Mouse (Mus musculus) hindbrain, embryonic 11.5 days (tissue): ENCODE data around the gene Tmem140. TPM values are rescaled to one million over a fixed set of nuclear protein-coding genes. Genes with fewer than 3 reads are reported as not detected.
A peak's percentile ranks its signal among the peaks of the same experiment; 100 is the strongest.

Experiments
- ATAC-seq: fragments of 200-750 bp; cut with Nextera tagmentation; 2 replicates; pipeline ENCODE4 v1.8.0; 2017; ENCODE audit warnings: mild to moderate bottlenecking, moderate TSS enrichment, moderate library complexity; ENCODE audit not compliant: low FRiP score
- DNase-seq: peaks from one replicate; pipeline ENCODE4 v3.0.0-alpha.2; 2015; ENCODE audit warnings: low spot score
- H3K27ac ChIP-seq: fragments of 300-500 bp; sonication (generic); 2 replicates; pipeline ENCODE4 v1.5.1; 2014; ENCODE audit warnings: mild to moderate bottlenecking, low read depth, low read length
- H3K27me3 ChIP-seq: fragments of 300-500 bp; sonication (generic); 2 replicates; pipeline ENCODE4 v1.6.1; 2014; ENCODE audit warnings: mild to moderate bottlenecking, low read length, moderate library complexity, mixed read lengths; ENCODE audit not compliant: control insufficient read depth, insufficient read depth
- H3K36me3 ChIP-seq: fragments of 300-500 bp; sonication (generic); 2 replicates; pipeline ENCODE4 v1.6.1; 2014; ENCODE audit warnings: mild to moderate bottlenecking, low read length, moderate library complexity, mixed read lengths; ENCODE audit not compliant: control insufficient read depth, insufficient read depth
- H3K4me1 ChIP-seq: fragments of 300-500 bp; sonication (generic); replicated peaks from 2 replicates; pipeline ENCODE4 v1.6.1; 2014; ENCODE audit warnings: low read length, mixed read lengths; ENCODE audit not compliant: control insufficient read depth, insufficient read depth
- H3K4me2 ChIP-seq: fragments of 300-500 bp; sonication (generic); replicated peaks from 2 replicates; pipeline ENCODE4 v1.6.1; 2014; ENCODE audit warnings: mild to moderate bottlenecking, low read depth, low read length
- H3K4me3 ChIP-seq: fragments of 300-500 bp; sonication (generic); 2 replicates; pipeline ENCODE4 v1.5.1; 2014; ENCODE audit warnings: low read depth, low read length
- H3K9ac ChIP-seq: fragments of 300-500 bp; sonication (generic); 2 replicates; pipeline ENCODE4 v1.6.1; 2014; ENCODE audit warnings: low read depth, low read length
- H3K9me3 ChIP-seq: fragments of 300-500 bp; sonication (generic); 2 replicates; pipeline ENCODE4 v1.6.1; 2016; ENCODE audit warnings: low read length; ENCODE audit not compliant: control insufficient read depth
- whole genome bisulfite sequencing: fragments of 180-500 bp; shearing (Covaris S2); extraction: QIAGEN DNeasy Blood & Tissue Kit; methylation state at CpG from one replicate; pipeline ENCODE4 v1.1.7; 2014; 5-methylcytosine and 5-hydroxymethylcytosine counted together
- polyA plus RNA-seq: library from polyadenylated mRNA; unstranded; fragments of >200 nt; fragmentation: Nextera tagmentation; extraction: Ambion mirVana; gene quantifications from 2 replicates; pipeline ENCODE4 v1.2.1, GENCODE M21; 2014

Tmem140 gene
- polyA plus RNA-seq, 1 experiment from 2014 or later: 1.1 TPM

DNA sequence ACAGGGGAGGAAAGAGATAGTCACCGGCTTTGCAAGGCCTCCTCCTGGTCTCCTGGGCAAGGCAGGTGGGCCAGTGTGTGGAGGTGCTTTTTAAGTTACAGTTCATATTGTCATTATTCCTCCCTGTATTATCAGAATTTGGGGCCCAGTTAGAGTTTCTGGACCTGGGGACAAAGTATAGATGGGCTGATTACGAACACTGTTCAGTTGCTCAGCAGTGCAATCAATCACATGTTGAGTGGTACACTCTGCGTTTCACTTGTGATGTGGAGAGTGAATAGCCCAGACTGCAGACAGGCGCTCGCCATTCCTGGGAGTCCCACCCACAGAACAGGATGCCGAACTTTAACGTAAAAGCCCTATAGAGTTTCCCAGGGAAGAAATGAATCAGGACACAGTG is 21.8 kb downstream of the Tmem140 start:
- no peak overlapping the region for H3K4me3 ChIP-seq
- DNase-seq (no peak), ATAC-seq (no peak)
- H3K27ac ChIP-seq: no peak overlapping the region
- H3K9ac ChIP-seq: no peak overlapping the region
- no peak overlapping the region for H3K4me2 ChIP-seq
- peaks cover 8% of the 10 kb centered on the region for H3K4me1 ChIP-seq
- WGBS: 90% methylated on average over 7 of the region's 7 CpGs
- no peaks in the 10 kb centered on the region for H3K36me3 ChIP-seq
- H3K9me3 ChIP-seq: no peaks in the 10 kb centered on the region
- H3K27me3 ChIP-seq: no peaks in the 10 kb centered on the region

- peak; percentile 82 for ATAC-seq
- H3K27ac ChIP-seq: peak overlapping the region; percentile 65
Observed at GRCm38 (mm10) chr6:34887131-34887850, 24.3 kb downstream of the Tmem140 start.

GRCm38 (mm10) chr6:34889185-34889584 is 26.2 kb downstream of the Tmem140 start:
- Histone ChIP-seq H3K9ac (no peak overlapping the region), H3K4me2 (no peak overlapping the region), H3K9me3 (no peaks in the 10 kb centered on the region), H3K4me3 (no peak overlapping the region), H3K27ac (no peak overlapping the region), H3K4me1 (peaks cover 8% of the 10 kb centered on the region), H3K27me3 (no peaks in the 10 kb centered on the region), H3K36me3 (no peaks in the 10 kb centered on the region)
- ATAC-seq (no peak), DNase-seq (no peak)
- WGBS: 45% methylated on average over 4 of the region's 4 CpGs

More at GRCm38 (mm10) chr6:34887131-34887850, 24.3 kb downstream of the Tmem140 start:
- H3K4me1 ChIP-seq: peaks cover 8% of the 10 kb centered on the region
- no peaks in the 10 kb centered on the region for H3K27me3 ChIP-seq
- WGBS: 48% methylated on average over 6 of the region's 6 CpGs
- no peaks in the 10 kb centered on the region for H3K36me3 ChIP-seq
- peak; percentile 67 for DNase-seq
- H3K9me3 ChIP-seq: no peaks in the 10 kb centered on the region
- H3K4me2 ChIP-seq: no peak overlapping the region
- H3K9ac ChIP-seq: peak overlapping the region; percentile 42; the same call in 1 of the 2 replicates
- no peak overlapping the region for H3K4me3 ChIP-seq

GRCm38 (mm10) chr6:34895569-34895968 is 32.6 kb downstream of the Tmem140 start:
- Histone ChIP-seq H3K36me3 (peaks cover 4% of the 10 kb centered on the region), H3K27me3 (no peaks in the 10 kb centered on the region)
- no peak for DNase-seq

DNA sequence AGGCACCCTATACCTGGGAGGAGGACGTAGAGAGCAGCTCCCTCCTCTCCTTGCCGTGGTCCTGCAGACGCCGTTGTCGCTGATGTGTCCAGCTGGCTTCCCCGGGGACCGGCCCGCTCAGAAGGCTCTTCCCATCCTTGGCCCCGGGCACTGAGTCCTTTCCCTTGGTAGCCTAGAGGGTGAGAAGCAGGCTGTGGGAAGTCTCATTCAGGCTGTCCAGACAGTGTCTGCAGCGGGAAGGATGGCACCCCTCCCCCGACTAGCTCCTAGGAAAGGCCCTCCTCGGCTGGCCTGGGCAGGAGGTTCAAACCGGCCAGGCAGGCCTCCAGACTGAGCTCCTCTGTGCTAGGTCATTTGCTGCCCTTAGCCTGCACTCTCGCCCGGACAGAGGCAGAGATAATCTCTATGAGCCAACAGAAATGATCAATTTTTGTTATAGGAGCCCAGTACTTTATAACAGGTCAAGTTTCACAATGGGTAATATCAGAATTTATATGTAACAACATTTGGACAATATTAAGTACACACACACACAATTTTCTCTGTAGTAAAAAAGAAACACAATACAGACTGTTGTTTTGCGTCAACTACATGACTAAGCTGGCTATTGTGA is 33.3 kb downstream of the Tmem140 start:
- DNase-seq (peak; percentile 13), ATAC-seq (0 out of 2 replicates have a peak, but pooled peaks have one; percentile 27)

More at GRCm38 (mm10) chr6:34895569-34895968, 32.6 kb downstream of the Tmem140 start:
- Histone ChIP-seq H3K4me1 (no peaks in the 10 kb centered on the region), H3K9ac (no peak overlapping the region), H3K9me3 (no peaks in the 10 kb centered on the region), H3K4me2 (no peak overlapping the region), H3K27ac (no peak overlapping the region), H3K4me3 (no peak overlapping the region)
- ATAC-seq: no peak
- 79% methylated on average over 7 of the region's 7 CpGs for WGBS

DNA sequence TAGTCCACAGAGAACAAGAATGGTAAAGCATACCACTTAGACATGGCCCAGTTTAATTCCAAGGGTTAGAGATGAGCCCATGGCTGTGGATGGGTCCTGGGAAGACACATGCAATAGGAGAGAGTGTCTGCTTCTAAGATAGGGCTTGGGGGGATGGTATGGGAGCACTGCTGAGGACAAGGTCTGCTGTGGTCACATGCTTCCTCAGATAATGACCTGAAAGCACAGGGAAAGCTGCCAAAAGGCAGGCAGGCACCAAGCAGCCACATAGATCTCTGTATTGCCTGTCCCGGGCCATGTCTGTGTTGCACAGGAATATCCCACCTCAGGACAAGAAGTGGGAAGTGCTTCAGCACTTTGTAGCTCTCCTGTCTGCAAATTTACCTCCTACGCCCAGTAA is 36.2 kb downstream of the Tmem140 start:
- H3K4me3 ChIP-seq: no peak overlapping the region
- ATAC-seq (no peak), DNase-seq (no peak)
- 95% methylated on average over 2 of the region's 2 CpGs for whole genome bisulfite sequencing
- H3K9me3 ChIP-seq: no peaks in the 10 kb centered on the region
- no peaks in the 10 kb centered on the region for H3K4me1 ChIP-seq
- no peak overlapping the region for H3K27ac ChIP-seq
- H3K9ac ChIP-seq: no peak overlapping the region
- no peak overlapping the region for H3K4me2 ChIP-seq
- peaks cover 4% of the 10 kb centered on the region for H3K36me3 ChIP-seq
- no peaks in the 10 kb centered on the region for H3K27me3 ChIP-seq

More for the DNA sequence above, 33.3 kb downstream of the Tmem140 start:
- Histone ChIP-seq H3K9ac (no peak overlapping the region), H3K4me3 (no peak overlapping the region), H3K36me3 (peaks cover 4% of the 10 kb centered on the region), H3K4me1 (no peaks in the 10 kb centered on the region), H3K9me3 (no peaks in the 10 kb centered on the region), H3K27ac (no peak overlapping the region), H3K4me2 (no peak overlapping the region), H3K27me3 (no peaks in the 10 kb centered on the region)
- 53% methylated on average over 16 of the region's 16 CpGs for WGBS

DNA sequence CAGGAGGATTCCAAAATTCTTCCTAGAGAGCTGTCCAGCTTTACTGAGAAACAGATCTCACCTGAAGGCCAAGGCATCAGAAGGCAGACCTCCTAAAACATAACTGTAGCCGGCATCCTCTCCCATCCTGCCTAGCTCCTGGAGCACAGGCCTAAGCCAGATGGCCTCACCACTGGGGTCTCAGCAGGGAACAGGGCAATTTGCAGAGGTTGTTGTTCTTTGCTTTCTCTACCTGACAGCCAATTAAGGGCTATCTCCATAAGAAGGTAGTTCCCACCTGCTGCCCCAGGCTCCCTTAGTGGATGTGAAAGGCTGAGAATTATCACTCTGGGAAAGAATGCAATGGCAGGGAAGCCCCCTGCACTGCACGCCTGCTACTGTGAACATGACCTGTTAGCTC is 38.0 kb downstream of the Tmem140 start:
- Histone ChIP-seq H3K36me3 (peaks cover 8% of the 10 kb centered on the region), H3K9me3 (no peaks in the 10 kb centered on the region), H3K27me3 (no peaks in the 10 kb centered on the region), H3K4me3 (no peak overlapping the region), H3K27ac (no peak overlapping the region), H3K9ac (no peak overlapping the region), H3K4me2 (no peak overlapping the region), H3K4me1 (no peaks in the 10 kb centered on the region)
- 71% methylated on average over 2 of the region's 2 CpGs for WGBS
- DNase-seq (no peak), ATAC-seq (no peak)

DNA sequence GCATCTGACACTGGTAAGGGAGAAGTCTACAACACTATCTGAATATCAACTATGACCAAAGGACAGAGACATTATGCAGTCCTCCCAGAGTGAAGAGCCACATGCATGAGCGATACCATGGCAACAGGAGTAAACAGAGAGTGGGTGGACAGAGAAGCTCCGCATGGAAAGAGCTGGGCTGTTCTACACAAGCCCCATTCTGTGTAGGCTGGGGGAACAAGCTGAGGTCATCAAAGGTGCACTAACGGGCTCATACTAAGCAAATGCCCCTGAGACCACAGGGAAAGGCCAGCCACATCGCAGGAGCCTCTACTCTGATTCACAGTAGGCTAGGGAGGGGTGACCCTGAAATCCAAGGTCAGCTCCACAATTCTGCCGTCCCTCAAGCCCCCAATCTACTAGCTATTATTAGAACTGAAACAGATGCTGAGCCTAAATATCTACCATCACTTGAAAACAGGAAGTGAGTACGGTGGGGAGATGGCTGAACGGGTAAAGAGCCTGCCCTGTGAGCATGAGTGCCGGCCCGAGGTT is 39.0 kb downstream of the Tmem140 start:
- WGBS: 73% methylated on average over 9 of the region's 9 CpGs
- peaks cover 8% of the 10 kb centered on the region for H3K36me3 ChIP-seq
- H3K27ac ChIP-seq: no peak overlapping the region
- no peak for DNase-seq
- H3K9me3 ChIP-seq: no peaks in the 10 kb centered on the region
- peak; percentile 43; the same call in 1 of the 2 replicates for ATAC-seq
- H3K27me3 ChIP-seq: no peaks in the 10 kb centered on the region
- no peaks in the 10 kb centered on the region for H3K4me1 ChIP-seq
- no peak overlapping the region for H3K4me3 ChIP-seq
- no peak overlapping the region for H3K9ac ChIP-seq
- no peak overlapping the region for H3K4me2 ChIP-seq
